Mouse (Mus musculus) intestine, postnatal 0 days (tissue): ENCODE results near the gene Adamts20. TPM values are rescaled to one million over a fixed set of nuclear protein-coding genes. Genes with fewer than 3 reads are reported as not detected.

ENCODE experiments used
- ATAC-seq: fragments of 200-750 bp; cut with Nextera tagmentation; 2 replicates; pipeline ENCODE4 v1.8.0; 2017; ENCODE audit warnings: mild to moderate bottlenecking, moderate TSS enrichment, moderate library complexity
- H3K27ac ChIP-seq: fragments of 300-500 bp; sonication (generic); 2 replicates; pipeline ENCODE4 v1.5.1; 2014; ENCODE audit warnings: mild to moderate bottlenecking, low read depth, low read length, moderate library complexity
- H3K27me3 ChIP-seq: fragments of 300-500 bp; sonication (generic); replicated peaks from 2 replicates; pipeline ENCODE4 v1.6.1; 2014; ENCODE audit warnings: low read length, mixed read lengths; ENCODE audit not compliant: control insufficient read depth, insufficient read depth
- H3K36me3 ChIP-seq: fragments of 300-500 bp; sonication (generic); 2 replicates; pipeline ENCODE4 v1.6.1; 2014; ENCODE audit warnings: mild to moderate bottlenecking, moderate library complexity; ENCODE audit not compliant: control insufficient read depth, insufficient read depth
- H3K4me1 ChIP-seq: fragments of 300-500 bp; sonication (generic); replicated peaks from 2 replicates; pipeline ENCODE4 v1.6.1; 2014; ENCODE audit warnings: antibody characterized with exemption, low read length, mixed read lengths; ENCODE audit not compliant: control insufficient read depth, insufficient read depth
- H3K4me2 ChIP-seq: fragments of 300-500 bp; sonication (generic); replicated peaks from 2 replicates; pipeline ENCODE4 v1.6.1; 2014; ENCODE audit warnings: low read depth, mild to moderate bottlenecking, moderate library complexity
- H3K4me3 ChIP-seq: fragments of 300-500 bp; sonication (generic); 2 replicates; pipeline ENCODE4 v1.5.1; 2014; ENCODE audit warnings: low read depth, low read length
- H3K9ac ChIP-seq: fragments of 300-500 bp; sonication (generic); 2 replicates; pipeline ENCODE4 v1.6.1; 2014; ENCODE audit warnings: mild to moderate bottlenecking, low read depth, low read length
- H3K9me3 ChIP-seq: fragments of 300-500 bp; sonication (generic); 2 replicates; pipeline ENCODE4 v1.6.1; 2016; ENCODE audit warnings: mixed run types; ENCODE audit not compliant: control insufficient read depth
- CTCF ChIP-seq: sonication (generic); IDR thresholded peaks from 2 replicates; pipeline ENCODE4 v1.5.1; 2016; ENCODE audit warnings: low read depth, mild to moderate bottlenecking, control low read depth, antibody characterized with exemption, moderate library complexity
- WGBS: fragments of 180-500 bp; shearing (Covaris S2); extraction: QIAGEN DNeasy Blood & Tissue Kit; methylation state at CpG from one replicate; pipeline ENCODE4 v1.1.7; 2014; 5-methylcytosine and 5-hydroxymethylcytosine counted together
- polyA plus RNA-seq: library from polyadenylated mRNA; unstranded; fragments of >200 nt; fragmentation: Nextera tagmentation; extraction: Ambion mirVana; gene quantifications from 2 replicates; pipeline ENCODE4 v1.2.1, GENCODE M21; 2015

Adamts20 gene
- polyA plus RNA-seq, 1 experiment from 2014 or later: 0.47 TPM

GRCm38 (mm10) chr15:94263866-94264496 is 201.2 kb downstream of the Adamts20 start:
- TF ChIP-seq CTCF: no peak
- ATAC-seq: no peak
- H3K4me2 ChIP-seq: no peak overlapping the region
- no peak overlapping the region for H3K4me3 ChIP-seq
- H3K9me3 ChIP-seq: no peaks in the 10 kb centered on the region
- H3K27ac ChIP-seq: no peak overlapping the region
- no peaks in the 10 kb centered on the region for H3K27me3 ChIP-seq
- no peaks in the 10 kb centered on the region for H3K36me3 ChIP-seq
- H3K9ac ChIP-seq: no peak overlapping the region
- 62% methylated on average over 8 of the region's 8 CpGs for WGBS
- H3K4me1 ChIP-seq: no peaks in the 10 kb centered on the region

GRCm38 (mm10) chr15:94263241-94263640 is 202.0 kb downstream of the Adamts20 start:
- 74% methylated on average over 10 of the region's 10 CpGs for WGBS
- Histone ChIP-seq H3K4me1 (no peaks in the 10 kb centered on the region), H3K27me3 (no peaks in the 10 kb centered on the region), H3K4me2 (no peak overlapping the region), H3K9ac (no peak overlapping the region), H3K27ac (no peak overlapping the region), H3K36me3 (no peaks in the 10 kb centered on the region), H3K4me3 (no peak overlapping the region), H3K9me3 (no peaks in the 10 kb centered on the region)
- no peak for TF ChIP-seq CTCF
- ATAC-seq: no peak

GRCm38 (mm10) chr15:94259497-94259896 is 205.7 kb downstream of the Adamts20 start:
- H3K4me1 ChIP-seq: no peaks in the 10 kb centered on the region

GRCm38 (mm10) chr15:94255538-94255937 is 209.7 kb downstream of the Adamts20 start:
- WGBS: 90% methylated on average over 5 of the region's 5 CpGs
- H3K4me3 ChIP-seq: no peak overlapping the region
- H3K4me1 ChIP-seq: no peaks in the 10 kb centered on the region
- no peak overlapping the region for H3K27ac ChIP-seq
- no peaks in the 10 kb centered on the region for H3K36me3 ChIP-seq
- no peak for ATAC-seq
- no peak overlapping the region for H3K9ac ChIP-seq
- no peaks in the 10 kb centered on the region for H3K9me3 ChIP-seq
- no peak for TF ChIP-seq CTCF
- no peaks in the 10 kb centered on the region for H3K27me3 ChIP-seq
- H3K4me2 ChIP-seq: no peak overlapping the region

More at GRCm38 (mm10) chr15:94259497-94259896, 205.7 kb downstream of the Adamts20 start:
- H3K27me3 ChIP-seq: no peaks in the 10 kb centered on the region
- H3K27ac ChIP-seq: no peak overlapping the region
- TF ChIP-seq CTCF: no peak
- H3K9me3 ChIP-seq: no peaks in the 10 kb centered on the region
- no peak overlapping the region for H3K9ac ChIP-seq
- 92% methylated on average over 4 of the region's 4 CpGs for WGBS
- no peak for ATAC-seq
- no peak overlapping the region for H3K4me3 ChIP-seq
- H3K36me3 ChIP-seq: no peaks in the 10 kb centered on the region
- no peak overlapping the region for H3K4me2 ChIP-seq

- no peak overlapping the region for H3K4me3 ChIP-seq
- H3K9me3 ChIP-seq: no peaks in the 10 kb centered on the region
- H3K4me2 ChIP-seq: no peak overlapping the region
- no peak overlapping the region for H3K27ac ChIP-seq
- TF ChIP-seq CTCF: peak; percentile 59
- H3K9ac ChIP-seq: no peak overlapping the region
- 70% methylated on average over 3 of the region's 3 CpGs for WGBS
- ATAC-seq: no peak
- H3K4me1 ChIP-seq: no peaks in the 10 kb centered on the region
- no peaks in the 10 kb centered on the region for H3K36me3 ChIP-seq
- no peaks in the 10 kb centered on the region for H3K27me3 ChIP-seq
Observed at GRCm38 (mm10) chr15:94254861-94255516, 210.2 kb downstream of the Adamts20 start.

- ATAC-seq: no peak
- Histone ChIP-seq H3K9ac (no peak overlapping the region), H3K27ac (no peak overlapping the region), H3K36me3 (no peaks in the 10 kb centered on the region), H3K4me3 (no peak overlapping the region), H3K4me1 (no peaks in the 10 kb centered on the region), H3K27me3 (no peaks in the 10 kb centered on the region), H3K4me2 (no peak overlapping the region), H3K9me3 (no peaks in the 10 kb centered on the region)
- WGBS: 79% methylated on average over 14 of the region's 14 CpGs
- peak; percentile 39 for TF ChIP-seq CTCF
Observed at GRCm38 (mm10) chr15:94254091-94254860, 210.9 kb downstream of the Adamts20 start.
